In the genomic region with DNA sequence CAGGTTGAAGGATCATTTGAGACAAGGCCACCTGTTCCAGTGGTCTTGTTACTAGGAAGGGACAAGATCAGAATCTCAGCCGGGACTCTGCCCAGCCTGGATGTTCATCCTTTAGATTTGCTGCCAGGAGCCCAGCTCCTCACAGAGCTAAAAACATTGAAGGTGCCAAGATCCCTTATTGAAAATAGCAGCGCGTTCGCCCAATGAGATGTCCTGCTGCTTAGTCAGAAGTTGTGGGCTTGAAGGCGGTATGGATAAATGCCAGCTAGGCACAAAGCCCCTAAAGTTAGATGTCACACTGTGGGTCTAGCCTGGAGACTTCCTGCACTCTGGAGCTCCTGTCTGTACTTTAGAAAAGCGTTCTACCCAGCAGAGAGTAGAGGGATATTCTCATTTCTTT, we compare ENCODE assay signal across 13 mouse cellular contexts.
DNase-seq lines count a peak whose midpoint lies in the region; ATAC-seq and TF ChIP-seq lines count a peak whose summit lies in the region.
"Had no signal": no experiment of that assay in that cellular context is flagged by ENCODE, and none has a peak within 500 bp of the region (broad histone marks: within the 10 kb centered on the region; RNA-seq: fewer than 3 reads in every experiment).

No protein-coding gene starts in this region.

- DNase-seq in heart, postnatal 10 days: no peak
- DNase-seq in layer of hippocampus, adult 9-11 months: peak; percentile 57
- no peak for DNase-seq in layer of hippocampus, postnatal 25 days (ENCODE audit: extremely low spot score in 1 of 2, low spot score in 1 of 2)
- peak; percentile 46 to 58 for DNase-seq in cerebellum, postnatal 10 days
- DNase-seq in lung, postnatal 25 days (ENCODE audit: low spot score): no peak
- no peak for DNase-seq in spleen, postnatal 14 days (ENCODE audit: low spot score in 2 of 2)
- DNase-seq: liver; lung, postnatal 14 days; thymus, adult 2 months had no signal

- no peak for TF ChIP-seq CTCF in olfactory bulb, adult 2 months (IDR thresholded peaks at IDR 0.05; ENCODE audit: insufficient read depth, low read depth, low read length)

- no peaks in the 10 kb centered on the region for H3K27me3 ChIP-seq in heart, embryonic 11.5 days (ENCODE audit: control insufficient read depth, insufficient read depth, low read length)
- H3K27me3 ChIP-seq: embryonic facial prominence, embryonic 12.5 days had no signal

- WGBS in heart, embryonic 11.5 days (ENCODE audit: insufficient replicate concordance): 86% methylated on average over 6 of the region's 6 CpGs
- WGBS in olfactory bulb, adult 2 months: 12% methylated on average over 6 of the region's 6 CpGs

- peaks cover 16% of the 10 kb centered on the region for H3K4me1 ChIP-seq in heart, embryonic 11.5 days (ENCODE audit: control insufficient read depth, insufficient read depth, low read length)
- peaks cover 35% of the 10 kb centered on the region for H3K4me1 ChIP-seq in olfactory bulb, adult 2 months (ENCODE audit: control insufficient read depth, insufficient read depth, low read length)
- H3K4me1 ChIP-seq: embryonic facial prominence, embryonic 12.5 days had no signal

- ATAC-seq in heart, embryonic 11.5 days (replicated peaks; ENCODE audit: insufficient number of reproducible peaks, low FRiP score, low TSS enrichment): no peak
- ATAC-seq: inflammation-experienced regulatory T-cells, adult 6 months had no signal

- no peak overlapping the region for H3K9ac ChIP-seq in heart, embryonic 11.5 days (ENCODE audit: low read depth, low read length)
- H3K9ac ChIP-seq: embryonic facial prominence, embryonic 12.5 days had no signal

- H3K4me2 ChIP-seq in heart, embryonic 11.5 days: no peak overlapping the region
- H3K4me2 ChIP-seq: embryonic facial prominence, embryonic 12.5 days had no signal

- no peaks in the 10 kb centered on the region for H3K9me3 ChIP-seq in heart, embryonic 11.5 days (replicated peaks; ENCODE audit: control insufficient read depth, low read length)
- H3K9me3 ChIP-seq: embryonic facial prominence, embryonic 12.5 days had no signal

- H3K4me3 ChIP-seq in heart, embryonic 11.5 days (ENCODE audit: low read depth, low read length): no peak overlapping the region
- H3K4me3 ChIP-seq in olfactory bulb, adult 2 months (ENCODE audit: insufficient read depth, low read depth, low read length): no peak overlapping the region
- H3K4me3 ChIP-seq: embryonic facial prominence, embryonic 12.5 days had no signal

- peaks cover 6% of the 10 kb centered on the region; the same call in 1 of the 2 replicates for H3K36me3 ChIP-seq in heart, embryonic 11.5 days (ENCODE audit: control insufficient read depth, insufficient read depth, low read length)

- H3K27ac ChIP-seq in heart, embryonic 11.5 days (ENCODE audit: low read depth, low read length): 0 out of 2 replicates have a peak overlapping the region, but pooled peaks have one; percentile 68
- peak overlapping the region; percentile 63 for H3K27ac ChIP-seq in olfactory bulb, adult 2 months (ENCODE audit: insufficient read depth, low read depth, low read length)
- H3K27ac ChIP-seq: embryonic facial prominence, embryonic 12.5 days had no signal

- intact Hi-C loops in heart, postnatal 10 days (cut with DNase I): no loop called here

- no peak for TF ChIP-seq POLR2A in olfactory bulb, adult 2 months (IDR thresholded peaks at IDR 0.05; ENCODE audit: insufficient read depth, low read depth, low read length)

Comparison
In these comparisons a context has a peak if more than half of its experiments do, and no peak if none do; other contexts are left out.
1. DNase-seq: peak in layer of hippocampus, adult 9-11 months (single experiment) and cerebellum, postnatal 10 days (2 of 2); none in heart, postnatal 10 days (0 of 2), layer of hippocampus, postnatal 25 days (0 of 2), lung, postnatal 25 days (single experiment) and spleen, postnatal 14 days (0 of 2).